Mouse (Mus musculus): ENCODE data around the gene Afap1l2. TPM values are rescaled to one million over a fixed set of nuclear protein-coding genes. Genes with fewer than 3 reads are reported as not detected.

Afap1l2 gene
- polyA plus RNA-seq, 1 experiment from 2014 or later: 12.0 TPM

DNA sequence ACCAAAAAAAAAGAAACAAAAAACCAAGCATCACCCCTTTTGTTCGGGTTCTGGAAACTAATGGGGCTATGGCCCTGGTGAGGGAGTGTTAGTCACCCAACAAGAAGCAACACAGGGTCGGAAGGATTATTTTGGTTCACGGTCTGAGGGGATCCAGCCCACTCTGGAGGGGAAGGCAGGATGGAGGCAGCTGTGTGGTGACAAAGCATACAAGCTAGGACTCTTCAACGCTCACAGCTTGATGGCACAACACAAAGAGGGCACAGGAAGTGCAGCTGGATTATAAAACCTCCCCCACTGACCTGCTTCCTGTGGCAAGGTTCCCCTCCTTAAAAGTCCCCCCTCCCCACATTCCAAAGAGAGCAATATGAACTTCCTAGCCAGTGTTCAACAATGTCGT, 44.2 kb downstream of the Afap1l2 start:
- no peak overlapping the region for H3K27ac ChIP-seq
- no peak overlapping the region for H3K4me2 ChIP-seq
- WGBS: 60% methylated on average over 5 of the region's 5 CpGs
- no peaks in the 10 kb centered on the region for H3K36me3 ChIP-seq
- no peak overlapping the region for H3K9ac ChIP-seq
- H3K4me1 ChIP-seq: no peaks in the 10 kb centered on the region
- H3K27me3 ChIP-seq: no peaks in the 10 kb centered on the region
- no peaks in the 10 kb centered on the region for H3K9me3 ChIP-seq
- H3K4me3 ChIP-seq: no peak overlapping the region
- no peak for ATAC-seq (ENCODE audit: insufficient number of reproducible peaks, low FRiP score, low TSS enrichment, low read depth)

DNA sequence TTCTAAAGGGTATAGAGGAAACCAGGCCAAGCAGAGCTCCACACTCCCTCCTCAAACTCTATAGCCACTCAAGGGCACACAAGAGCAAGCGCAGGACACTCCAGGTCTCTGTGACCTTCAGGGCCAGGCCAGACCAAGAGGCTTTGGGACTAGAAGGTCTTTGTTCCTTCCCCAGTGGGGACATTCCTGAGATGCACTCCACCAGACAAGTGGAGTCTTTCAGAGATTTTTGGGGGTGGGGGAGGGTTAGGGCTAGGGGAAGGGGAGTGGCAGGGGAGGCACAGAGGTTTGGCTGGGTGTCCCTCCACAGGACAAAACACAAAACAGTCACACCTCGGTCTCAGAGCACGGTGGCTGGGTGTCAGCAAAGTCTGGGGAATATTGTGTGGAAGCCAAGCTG, 48.4 kb downstream of the Afap1l2 start:
- Histone ChIP-seq H3K9me3 (no peaks in the 10 kb centered on the region), H3K9ac (no peak overlapping the region), H3K27ac (no peak overlapping the region), H3K4me1 (no peaks in the 10 kb centered on the region), H3K27me3 (no peaks in the 10 kb centered on the region), H3K4me3 (no peak overlapping the region), H3K36me3 (no peaks in the 10 kb centered on the region), H3K4me2 (no peak overlapping the region)
- no peak for ATAC-seq (ENCODE audit: insufficient number of reproducible peaks, low FRiP score, low TSS enrichment, low read depth)
- WGBS: 70% methylated on average over 3 of the region's 3 CpGs

DNA sequence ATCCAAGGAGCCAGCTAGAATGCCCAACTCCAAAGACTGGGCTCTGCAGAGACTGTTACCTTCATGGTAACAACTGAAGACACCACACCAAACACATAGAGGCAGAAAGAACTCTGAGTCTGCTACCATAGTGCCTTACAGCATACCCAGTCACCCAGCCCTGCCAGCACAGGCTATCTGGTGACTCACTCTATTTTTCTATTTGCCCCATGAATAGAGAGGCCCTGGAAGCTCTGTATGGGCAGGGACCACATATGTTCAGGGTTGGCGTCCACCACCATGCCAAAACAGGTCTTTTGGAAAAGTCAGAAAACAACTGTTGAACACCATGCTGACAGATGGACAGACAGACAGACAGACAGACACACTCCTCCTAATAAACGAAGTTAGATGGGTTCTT, 49.0 kb downstream of the Afap1l2 start:
- Histone ChIP-seq H3K4me2 (no peak overlapping the region), H3K27ac (no peak overlapping the region), H3K9ac (no peak overlapping the region), H3K4me3 (no peak overlapping the region), H3K4me1 (no peaks in the 10 kb centered on the region), H3K36me3 (no peaks in the 10 kb centered on the region), H3K27me3 (no peaks in the 10 kb centered on the region), H3K9me3 (no peaks in the 10 kb centered on the region)
- ATAC-seq (ENCODE audit: insufficient number of reproducible peaks, low FRiP score, low TSS enrichment, low read depth): no peak
- 73% methylated on average over 2 of the region's 2 CpGs for WGBS

DNA sequence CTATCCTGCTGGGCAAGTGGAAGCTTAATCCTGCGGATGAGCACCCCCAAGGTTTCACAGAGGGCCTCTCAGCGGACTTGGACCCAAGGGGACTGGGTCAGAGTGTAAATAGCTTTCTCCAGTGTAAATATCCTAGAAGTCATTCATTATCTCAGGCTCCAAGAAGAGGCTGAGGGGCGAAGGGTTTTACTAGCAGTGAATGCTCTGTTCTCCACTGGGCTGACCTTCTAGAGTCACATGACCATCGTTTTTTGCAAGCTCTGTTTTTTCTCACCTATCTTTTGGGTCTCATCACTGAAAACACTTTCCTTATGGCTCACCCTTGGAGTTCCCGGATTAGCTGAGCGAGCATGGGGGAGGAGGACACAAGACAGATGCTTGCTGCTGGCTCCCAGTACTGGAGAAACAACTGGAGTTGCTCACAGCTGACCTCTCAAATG, 49.4 kb downstream of the Afap1l2 start:
- H3K36me3 ChIP-seq: no peaks in the 10 kb centered on the region
- 58% methylated on average over 6 of the region's 6 CpGs for WGBS
- H3K4me2 ChIP-seq: no peak overlapping the region
- no peaks in the 10 kb centered on the region for H3K9me3 ChIP-seq
- no peak overlapping the region for H3K4me3 ChIP-seq
- ATAC-seq (ENCODE audit: insufficient number of reproducible peaks, low FRiP score, low TSS enrichment, low read depth): no peak
- no peak overlapping the region for H3K9ac ChIP-seq
- H3K27me3 ChIP-seq: no peaks in the 10 kb centered on the region
- H3K4me1 ChIP-seq: no peaks in the 10 kb centered on the region
- H3K27ac ChIP-seq: no peak overlapping the region

DNA sequence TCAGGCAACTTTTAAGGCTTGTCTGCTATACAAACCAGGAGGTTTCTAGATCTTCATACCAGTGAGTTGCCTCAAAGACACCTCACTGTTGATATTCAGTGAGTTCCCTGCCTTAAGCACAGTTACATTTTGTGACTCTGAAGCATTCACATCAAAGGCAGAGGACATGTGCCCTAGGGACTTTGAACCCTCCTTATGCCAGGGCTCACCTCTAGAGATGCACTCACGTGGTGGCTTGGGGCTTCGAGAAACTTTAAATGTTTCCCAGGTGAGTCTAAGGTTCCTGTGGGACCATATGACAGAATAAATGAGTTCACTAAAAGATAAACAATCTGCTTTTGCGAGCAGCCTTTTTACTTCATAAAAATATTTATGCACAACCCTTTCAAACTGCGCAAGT, 50.0 kb downstream of the Afap1l2 start:
- no peak overlapping the region for H3K4me3 ChIP-seq
- no peaks in the 10 kb centered on the region for H3K9me3 ChIP-seq
- no peak overlapping the region for H3K9ac ChIP-seq
- 64% methylated on average over 4 of the region's 4 CpGs for WGBS
- no peaks in the 10 kb centered on the region for H3K4me1 ChIP-seq
- H3K27ac ChIP-seq: no peak overlapping the region
- no peaks in the 10 kb centered on the region for H3K27me3 ChIP-seq
- ATAC-seq (ENCODE audit: insufficient number of reproducible peaks, low FRiP score, low TSS enrichment, low read depth): no peak
- H3K4me2 ChIP-seq: no peak overlapping the region
- no peaks in the 10 kb centered on the region for H3K36me3 ChIP-seq

DNA sequence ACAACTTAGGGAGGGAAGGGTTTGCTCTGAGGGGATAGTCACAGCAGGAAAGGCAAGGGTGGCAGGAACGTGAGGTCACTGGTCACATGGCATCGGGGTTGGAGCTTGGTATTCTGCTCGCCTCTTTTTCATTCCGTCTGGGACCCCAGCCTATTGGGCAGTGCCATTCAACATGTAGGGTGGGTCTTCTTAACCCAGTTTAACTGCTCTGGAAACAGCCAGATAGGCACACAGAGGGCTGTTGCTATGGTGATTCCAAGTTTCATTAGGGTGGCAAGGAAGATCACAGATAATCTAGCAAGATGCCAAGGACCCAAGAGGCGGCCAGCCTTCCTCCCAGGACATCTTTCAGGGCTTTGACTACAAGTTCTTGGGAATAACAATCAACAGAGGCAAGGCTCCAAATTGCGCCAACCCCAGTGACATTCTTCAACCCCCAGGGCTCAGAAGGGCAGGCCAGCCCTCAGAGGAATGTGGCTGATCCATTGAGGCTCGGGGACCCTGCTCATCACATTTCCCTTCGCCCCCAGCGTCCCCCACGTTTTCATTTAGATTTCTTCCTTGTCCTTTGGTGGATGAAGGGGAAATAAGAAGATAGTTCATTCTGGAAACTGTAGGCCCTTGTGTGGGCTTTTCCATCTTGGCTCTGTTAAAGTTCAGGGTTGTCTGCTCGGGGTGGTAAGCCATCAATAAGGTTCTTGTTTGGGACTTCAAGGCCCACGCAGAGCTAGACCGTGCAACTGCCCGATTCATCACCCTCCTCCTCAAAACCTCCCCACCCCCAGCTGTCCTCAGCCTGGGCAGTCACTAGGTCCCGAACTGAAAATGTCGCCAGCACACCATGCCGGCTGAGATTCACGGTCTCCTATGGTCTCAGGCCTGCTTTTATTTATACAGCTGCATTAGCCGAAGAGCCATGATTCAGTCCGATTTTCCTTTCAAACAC, 52.2 kb downstream of the Afap1l2 start:
- Histone ChIP-seq H3K4me1 (no peaks in the 10 kb centered on the region), H3K9me3 (no peaks in the 10 kb centered on the region), H3K9ac (no peak overlapping the region), H3K27ac (no peak overlapping the region; the same call in 1 of the 2 replicates), H3K4me3 (no peak overlapping the region), H3K4me2 (no peak overlapping the region), H3K36me3 (no peaks in the 10 kb centered on the region), H3K27me3 (no peaks in the 10 kb centered on the region)
- no peak for ATAC-seq (ENCODE audit: insufficient number of reproducible peaks, low FRiP score, low TSS enrichment, low read depth)
- 74% methylated on average over 20 of the region's 20 CpGs for WGBS

DNA sequence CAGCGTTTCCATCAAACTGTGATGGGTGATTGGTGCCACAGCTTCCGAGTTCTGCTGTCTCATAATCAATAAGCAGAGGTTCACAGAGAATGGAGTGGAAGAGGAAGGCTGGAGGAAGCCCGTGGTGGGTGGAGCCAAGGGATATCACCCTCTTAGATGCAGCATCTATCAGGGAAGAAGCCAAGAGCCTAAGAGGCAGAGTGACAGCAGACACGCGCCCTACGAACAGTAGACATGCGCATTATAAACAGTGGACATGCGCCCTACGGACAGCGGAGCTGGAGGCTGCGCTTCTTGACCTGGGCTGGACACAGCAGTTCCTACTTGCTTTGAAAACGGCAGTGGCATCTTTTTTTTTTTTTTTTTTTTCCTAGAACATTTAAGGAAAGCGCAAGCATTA, 53.2 kb downstream of the Afap1l2 start:
- Histone ChIP-seq H3K9me3 (no peaks in the 10 kb centered on the region), H3K4me2 (no peak overlapping the region), H3K36me3 (no peaks in the 10 kb centered on the region), H3K9ac (no peak overlapping the region), H3K4me1 (no peaks in the 10 kb centered on the region), H3K4me3 (no peak overlapping the region), H3K27ac (no peak overlapping the region), H3K27me3 (no peaks in the 10 kb centered on the region)
- 88% methylated on average over 13 of the region's 13 CpGs for WGBS
- ATAC-seq (ENCODE audit: insufficient number of reproducible peaks, low FRiP score, low TSS enrichment, low read depth): no peak

DNA sequence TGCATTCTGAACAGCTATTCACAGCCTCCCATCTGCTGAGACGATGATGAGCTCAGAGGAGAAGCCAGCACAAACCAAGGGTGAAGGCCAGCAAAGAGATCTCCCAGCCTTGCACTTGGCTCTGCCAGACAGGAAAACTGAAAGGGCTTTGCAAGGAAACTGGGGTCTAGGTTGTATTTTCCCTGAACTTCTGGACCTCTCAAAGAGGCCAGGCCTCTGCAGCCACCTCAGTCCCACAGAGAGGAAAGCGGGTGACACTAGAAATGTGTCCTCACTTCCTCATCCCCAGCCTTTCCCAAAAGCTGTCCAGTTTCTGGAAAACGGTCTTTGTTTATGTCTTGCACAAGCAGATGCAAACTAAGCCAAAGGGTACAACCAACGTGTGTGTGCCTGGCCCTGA, 54.2 kb downstream of the Afap1l2 start:
- no peak for ATAC-seq (ENCODE audit: insufficient number of reproducible peaks, low FRiP score, low TSS enrichment, low read depth)
- no peaks in the 10 kb centered on the region for H3K36me3 ChIP-seq
- H3K4me3 ChIP-seq: no peak overlapping the region
- H3K4me1 ChIP-seq: no peaks in the 10 kb centered on the region
- no peak overlapping the region for H3K4me2 ChIP-seq
- H3K27ac ChIP-seq: no peak overlapping the region
- no peaks in the 10 kb centered on the region for H3K9me3 ChIP-seq
- H3K9ac ChIP-seq: no peak overlapping the region
- WGBS: 75% methylated on average over 4 of the region's 4 CpGs
- no peaks in the 10 kb centered on the region for H3K27me3 ChIP-seq

DNA sequence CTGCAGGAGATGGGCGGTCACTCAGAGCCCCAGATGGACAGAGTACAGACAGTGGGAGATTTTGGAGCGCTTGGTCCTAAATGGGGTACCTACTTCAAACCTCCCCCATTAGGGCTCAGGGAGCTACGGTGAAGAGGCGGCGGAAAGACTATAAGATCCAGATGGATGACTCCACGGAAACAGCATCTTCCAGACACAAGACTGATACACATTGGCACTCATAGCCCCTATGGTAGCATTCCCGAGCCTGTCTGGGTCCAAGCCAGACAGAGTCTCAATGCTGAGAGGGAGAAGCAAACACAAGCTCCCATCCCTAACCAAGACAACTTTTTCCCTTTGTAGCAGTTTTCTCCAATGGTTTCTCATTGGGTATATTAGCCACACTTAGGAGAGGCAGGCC, 57.2 kb downstream of the Afap1l2 start:
- WGBS: 82% methylated on average over 7 of the region's 7 CpGs
- Histone ChIP-seq H3K27me3 (no peaks in the 10 kb centered on the region), H3K27ac (no peak overlapping the region), H3K4me2 (no peak overlapping the region), H3K9me3 (no peaks in the 10 kb centered on the region), H3K4me1 (peaks cover 5% of the 10 kb centered on the region; the same call in 1 of the 2 replicates), H3K4me3 (no peak overlapping the region), H3K9ac (no peak overlapping the region), H3K36me3 (no peaks in the 10 kb centered on the region)
- ATAC-seq (ENCODE audit: insufficient number of reproducible peaks, low FRiP score, low TSS enrichment, low read depth): no peak

DNA sequence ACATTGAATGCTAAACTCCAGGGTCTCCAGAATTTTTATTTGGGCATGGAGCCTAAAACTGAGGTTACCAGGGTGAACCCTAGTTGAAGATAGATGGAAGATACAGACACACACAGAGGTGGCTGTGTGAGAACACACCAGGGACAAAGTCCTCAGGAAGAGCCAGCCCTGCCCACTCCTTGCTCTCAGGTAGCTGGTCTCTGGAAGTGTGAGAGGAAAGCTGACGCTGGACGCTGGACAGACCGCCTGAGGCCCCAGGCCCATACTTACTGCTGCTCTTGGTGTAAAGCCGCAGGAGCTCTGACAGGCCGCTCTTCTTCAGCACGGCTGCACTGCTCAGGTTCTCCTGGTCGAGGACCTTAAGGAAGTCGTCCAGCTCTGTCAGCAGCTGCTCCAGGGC, 58.2 kb downstream of the Afap1l2 start:
- ATAC-seq (ENCODE audit: insufficient number of reproducible peaks, low FRiP score, low TSS enrichment, low read depth): no peak
- Histone ChIP-seq H3K27me3 (no peaks in the 10 kb centered on the region), H3K4me3 (no peak overlapping the region), H3K27ac (no peak overlapping the region), H3K4me1 (peaks cover 11% of the 10 kb centered on the region; the same call in 1 of the 2 replicates), H3K9ac (no peak overlapping the region), H3K4me2 (no peak overlapping the region), H3K9me3 (no peaks in the 10 kb centered on the region), H3K36me3 (no peaks in the 10 kb centered on the region)
- WGBS: 63% methylated on average over 8 of the region's 8 CpGs

DNA sequence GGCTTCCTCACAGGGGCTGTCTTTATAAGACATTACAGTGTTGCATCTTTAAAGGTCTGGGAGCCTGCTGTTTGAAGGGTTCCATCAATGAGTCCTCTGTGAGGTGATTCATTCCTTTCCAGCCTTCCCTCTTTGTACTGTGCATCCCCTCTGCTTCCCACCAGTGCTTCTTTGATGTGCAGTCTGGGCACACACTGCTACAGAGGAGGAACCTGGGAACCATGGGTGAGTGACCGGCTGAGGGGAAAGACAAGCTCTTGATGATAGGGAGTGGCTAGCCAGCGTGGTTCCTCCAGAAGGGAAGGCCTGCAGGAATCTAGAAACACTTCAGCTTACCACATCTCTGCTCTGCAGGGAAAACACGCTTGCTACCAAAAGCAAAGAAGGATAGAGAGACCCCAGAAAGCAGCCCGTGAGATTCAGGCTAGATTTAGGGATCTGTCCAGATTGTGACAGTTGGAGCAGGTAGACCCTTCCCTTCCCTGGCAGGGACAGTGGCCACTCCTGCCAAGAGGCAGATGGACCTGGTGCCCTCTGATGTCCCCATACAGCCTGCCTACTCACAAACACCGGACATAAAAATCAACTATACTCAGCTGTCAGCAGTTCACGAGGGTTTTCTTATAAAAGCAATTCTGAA, 59.9 kb downstream of the Afap1l2 start:
- H3K4me3 ChIP-seq: no peak overlapping the region
- no peaks in the 10 kb centered on the region for H3K27me3 ChIP-seq
- WGBS: 66% methylated on average over 6 of the region's 6 CpGs
- no peak for ATAC-seq (ENCODE audit: insufficient number of reproducible peaks, low FRiP score, low TSS enrichment, low read depth)
- H3K36me3 ChIP-seq: no peaks in the 10 kb centered on the region
- no peaks in the 10 kb centered on the region for H3K9me3 ChIP-seq
- no peak overlapping the region for H3K4me2 ChIP-seq
- H3K27ac ChIP-seq: no peak overlapping the region
- H3K4me1 ChIP-seq: peaks cover 16% of the 10 kb centered on the region; the same call in 1 of the 2 replicates
- no peak overlapping the region for H3K9ac ChIP-seq

DNA sequence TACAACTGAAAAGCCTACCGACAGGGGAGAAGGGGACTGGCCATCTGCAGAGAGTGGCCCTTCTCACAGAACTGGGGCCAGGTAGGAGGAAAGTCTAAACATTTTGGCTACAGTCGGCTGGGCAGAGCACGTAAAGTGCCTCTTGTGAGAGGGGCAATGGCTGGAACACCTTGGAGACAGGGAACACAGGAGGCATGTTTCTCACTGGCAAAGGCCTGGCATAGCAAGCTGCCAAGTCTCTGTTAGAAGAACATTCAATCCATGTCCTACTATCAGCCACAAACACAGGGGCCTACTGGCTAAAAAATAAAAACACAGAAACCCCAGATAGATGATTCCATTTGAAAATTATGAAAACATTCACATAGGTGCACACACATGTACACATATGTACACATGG, 61.3 kb downstream of the Afap1l2 start:
- ATAC-seq (ENCODE audit: insufficient number of reproducible peaks, low FRiP score, low TSS enrichment, low read depth): no peak
- no peak overlapping the region for H3K9ac ChIP-seq
- no peak overlapping the region for H3K27ac ChIP-seq
- H3K4me1 ChIP-seq: peaks cover 16% of the 10 kb centered on the region; the same call in 1 of the 2 replicates
- WGBS: 84% methylated on average over 3 of the region's 3 CpGs
- no peaks in the 10 kb centered on the region for H3K36me3 ChIP-seq
- no peaks in the 10 kb centered on the region for H3K9me3 ChIP-seq
- no peak overlapping the region for H3K4me2 ChIP-seq
- no peak overlapping the region for H3K4me3 ChIP-seq
- H3K27me3 ChIP-seq: no peaks in the 10 kb centered on the region

Measured in limb, embryonic 15.5 days (tissue).